Mouse (Mus musculus): ENCODE results near the gene Pde10a. TPM values are rescaled to one million over a fixed set of nuclear protein-coding genes. Genes with fewer than 3 reads are reported as not detected.

The Pde10a gene
- total RNA-seq (2021) = 1 to 10 TPM; 3.5 to 7.9 TPM
- long read RNA-seq, experiment 1, partial matches to known transcripts = 0 of 1 reads
- long read RNA-seq, experiment 1, other reads (novel, unspliced or antisense) = 1 of 1 reads
- long read RNA-seq, experiment 2, full-length matches to known transcripts = 1 of 7 reads
- long read RNA-seq, experiment 2, partial matches to known transcripts = 2 of 7 reads
- long read RNA-seq, experiment 2, other reads (novel, unspliced or antisense) = 4 of 7 reads

- DNase-seq = peak; percentile 38
Measured at GRCm38 (mm10) chr17:8525225-8525721, at the start of gene Pde10a. Gene Pde10a, plus strand, starts transcription at chr17:8525372.

- DNase-seq = no peak
Measured at GRCm38 (mm10) chr17:8478554-8478953, 46.6 kb upstream of the Pde10a start.

GRCm38 (mm10) chr17:8479493-8480128 lies 45.6 kb upstream of the Pde10a start:
- DNase-seq = no peak

- DNase-seq = no peak
Measured at GRCm38 (mm10) chr17:8481797-8482196, 43.4 kb upstream of the Pde10a start.

- DNase-seq = no peak
Measured at GRCm38 (mm10) chr17:8482876-8483275, 42.3 kb upstream of the Pde10a start.

GRCm38 (mm10) chr17:8484246-8484645 lies 40.9 kb upstream of the Pde10a start:
- no peak for DNase-seq

- no peak for DNase-seq
Measured at GRCm38 (mm10) chr17:8485146-8485545, 40.0 kb upstream of the Pde10a start.

- DNase-seq = peak; percentile 35
Measured at GRCm38 (mm10) chr17:8487824-8488223, 37.3 kb upstream of the Pde10a start.

GRCm38 (mm10) chr17:8490971-8491370 lies 34.2 kb upstream of the Pde10a start:
- DNase-seq = no peak

GRCm38 (mm10) chr17:8493461-8493860 lies 31.7 kb upstream of the Pde10a start:
- no peak for DNase-seq

GRCm38 (mm10) chr17:8498151-8498550 lies 27.0 kb upstream of the Pde10a start:
- DNase-seq = no peak

- no peak for DNase-seq
Measured at GRCm38 (mm10) chr17:8498655-8499054, 26.5 kb upstream of the Pde10a start.

- no peak for DNase-seq
Measured at GRCm38 (mm10) chr17:8499564-8500117, 25.5 kb upstream of the Pde10a start.

GRCm38 (mm10) chr17:8504381-8504780 lies 20.8 kb upstream of the Pde10a start:
- DNase-seq = no peak

GRCm38 (mm10) chr17:8505669-8506426 lies 19.3 kb upstream of the Pde10a start:
- DNase-seq = peak; percentile 90

- no peak for DNase-seq
Measured at GRCm38 (mm10) chr17:8506726-8507125, 18.4 kb upstream of the Pde10a start.

GRCm38 (mm10) chr17:8507654-8508053 lies 17.5 kb upstream of the Pde10a start:
- DNase-seq = no peak

GRCm38 (mm10) chr17:8508305-8509141 lies 16.6 kb upstream of the Pde10a start:
- peak; percentile 82 for DNase-seq

GRCm38 (mm10) chr17:8516006-8516405 lies 9.2 kb upstream of the Pde10a start:
- no peak for DNase-seq

GRCm38 (mm10) chr17:8523986-8524385 lies 1.2 kb upstream of the Pde10a start:
- no peak for DNase-seq

GRCm38 (mm10) chr17:8524387-8525165 lies 596 bp upstream of the Pde10a start:
- DNase-seq = peak; percentile 90
